Mouse (Mus musculus): ENCODE data around the gene Nagpa.

The Nagpa gene

DNA sequence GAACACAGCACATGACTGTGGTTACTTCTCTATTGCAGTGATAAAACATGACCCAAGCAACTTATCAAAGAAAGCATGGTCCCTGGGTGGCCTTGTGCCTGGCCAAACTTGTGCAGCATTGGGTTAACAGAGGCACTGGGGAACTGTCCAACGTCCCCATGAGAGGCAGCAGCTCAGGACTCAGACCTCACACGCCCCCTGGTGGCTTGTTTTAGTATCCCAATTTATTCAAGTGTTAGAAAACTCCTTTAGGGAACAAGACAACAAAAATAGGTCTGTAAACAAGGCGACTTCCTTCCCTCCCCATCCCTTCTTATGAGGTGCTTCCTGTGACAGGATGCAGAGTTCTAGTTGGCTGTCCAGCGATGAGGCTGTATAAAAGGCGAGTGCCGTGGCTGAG, 8.7 kb downstream of the Nagpa start:
- DNase-seq: peak; percentile 76 to 80

GRCm38 (mm10) chr16:5186234-5186633, 17.6 kb downstream of the Nagpa start:
- DNase-seq: no peak

DNA sequence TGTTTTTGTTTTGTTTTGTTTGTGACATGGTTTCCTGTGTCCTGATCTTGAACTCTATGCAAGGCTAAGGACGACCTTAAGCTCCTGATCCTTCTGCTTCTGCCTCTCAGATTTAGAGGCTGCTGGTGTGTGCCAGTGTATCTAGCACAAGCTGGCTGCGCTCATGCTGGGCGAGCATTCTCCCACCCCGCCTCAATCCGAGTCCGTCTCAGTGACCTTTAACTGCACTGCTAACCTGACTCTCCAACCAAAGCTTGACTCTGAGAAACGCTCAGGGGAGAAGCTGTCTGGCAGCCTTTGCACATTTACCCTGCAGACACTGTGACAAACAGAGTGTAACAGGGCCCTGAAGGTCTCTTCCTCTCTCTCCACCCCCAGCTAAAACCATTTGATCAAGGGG, 18.1 kb downstream of the Nagpa start:
- DNase-seq: no peak

- no peak for DNase-seq
These were observed 18.9 kb downstream of the Nagpa start for GRCm38 (mm10) chr16:5184956-5185355.

GRCm38 (mm10) chr16:5184101-5184500, 19.7 kb downstream of the Nagpa start:
- no peak for DNase-seq

GRCm38 (mm10) chr16:5183310-5183975, 20.4 kb downstream of the Nagpa start:
- no peak for DNase-seq

GRCm38 (mm10) chr16:5172636-5173035, 31.2 kb downstream of the Nagpa start:
- DNase-seq: no peak

DNA sequence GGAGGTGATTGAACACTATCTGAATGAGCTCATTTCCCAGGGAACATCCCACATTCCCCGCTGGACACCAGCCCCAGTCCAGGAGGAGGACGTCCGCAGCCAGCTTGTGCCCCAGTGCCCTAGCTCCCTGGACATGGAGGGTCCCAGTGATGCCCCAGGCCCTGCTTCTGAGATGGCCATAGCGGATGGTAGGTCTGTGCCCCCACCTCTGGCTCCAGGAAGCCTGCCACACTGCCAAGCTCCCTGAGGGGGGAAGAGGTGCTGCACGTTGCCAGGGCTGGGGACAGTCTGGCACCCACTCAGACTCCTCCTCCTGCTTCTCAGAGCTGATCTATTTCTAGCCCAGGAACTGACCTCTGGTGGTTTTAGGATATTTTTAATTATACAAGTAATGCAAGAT, 35.0 kb downstream of the Nagpa start:
- DNase-seq: no peak

- no peak for DNase-seq
These were observed 35.8 kb downstream of the Nagpa start for GRCm38 (mm10) chr16:5168038-5168437.

GRCm38 (mm10) chr16:5164327-5164726, 39.5 kb downstream of the Nagpa start:
- peak in 1 of 2 experiments; percentile 11 for DNase-seq

DNA sequence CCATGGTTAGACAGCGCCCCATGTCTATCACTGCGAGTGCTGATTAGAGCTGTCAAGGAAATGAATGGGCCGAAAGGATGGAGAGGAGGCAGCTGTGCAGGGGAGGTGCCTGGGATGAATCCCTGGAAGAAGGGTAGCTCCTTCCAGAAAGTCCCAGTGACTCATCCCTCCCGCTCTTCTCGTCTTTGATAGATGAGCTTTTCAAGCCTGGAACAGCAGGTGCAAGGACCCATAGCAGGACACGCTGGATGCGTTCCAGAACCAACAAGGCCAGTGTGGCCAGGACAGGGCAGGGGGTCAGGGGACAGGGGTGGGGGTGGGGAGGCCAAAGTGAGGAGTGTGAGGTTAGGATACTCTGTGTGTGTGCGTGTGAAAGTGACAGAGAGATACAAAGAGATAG, 44.6 kb downstream of the Nagpa start:
- no peak for DNase-seq

- DNase-seq: no peak
These were observed 46.7 kb downstream of the Nagpa start for GRCm38 (mm10) chr16:5157113-5157512.

GRCm38 (mm10) chr16:5156495-5156894, 47.3 kb downstream of the Nagpa start:
- DNase-seq: no peak

DNA sequence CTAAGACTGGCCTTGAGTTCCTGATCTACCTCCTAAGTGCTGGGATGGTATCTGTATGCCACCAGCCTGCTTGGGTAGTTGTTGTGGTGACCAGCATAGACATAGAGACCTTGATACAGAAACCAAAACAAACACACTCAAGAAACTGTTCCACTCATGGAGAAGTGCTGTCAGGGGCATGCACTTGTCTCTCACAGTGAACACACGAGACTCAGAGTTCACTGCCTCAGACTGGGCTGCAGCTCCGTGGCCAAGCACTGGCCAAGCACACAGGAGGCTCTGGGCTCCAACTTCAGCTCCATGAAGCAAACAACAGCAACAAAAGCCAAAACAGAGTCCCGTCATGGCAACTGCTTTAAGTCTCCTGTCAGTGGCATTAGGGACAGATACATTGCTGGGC, 48.8 kb downstream of the Nagpa start:
- DNase-seq: no peak

DNA sequence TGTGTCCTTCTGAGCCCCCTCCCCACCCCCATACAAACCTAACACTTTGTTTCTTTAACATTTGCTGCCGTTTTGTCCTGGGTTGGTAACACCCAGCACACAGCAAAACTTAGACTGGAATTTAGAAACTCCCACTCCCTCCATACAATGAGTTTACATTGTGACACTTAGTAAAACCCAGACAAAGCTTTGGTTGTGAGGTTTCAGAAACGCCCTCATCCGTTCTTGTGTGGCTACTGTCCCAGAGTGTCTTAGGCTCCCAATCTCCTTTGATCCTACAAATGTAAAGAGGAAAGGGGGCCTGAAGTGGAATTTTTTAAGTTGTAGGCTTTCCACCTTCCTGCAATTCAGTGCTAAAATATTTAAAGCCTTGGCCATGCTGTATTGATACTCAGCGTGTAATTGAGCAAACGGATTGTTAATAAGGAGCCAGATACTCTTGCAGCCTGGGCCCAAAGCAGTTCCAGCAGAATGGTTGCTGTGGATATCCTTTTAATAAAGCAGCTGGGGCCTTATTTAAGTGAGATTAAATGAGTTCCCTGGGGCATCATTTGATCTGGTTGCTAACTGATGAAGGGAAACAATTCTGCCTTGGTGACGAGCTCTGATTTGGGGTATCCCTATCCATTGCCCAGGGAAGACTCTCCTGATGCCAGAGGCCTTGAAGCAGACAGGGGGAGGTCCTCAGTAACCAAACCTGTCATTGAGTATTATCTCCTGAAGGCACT, 50.3 kb downstream of the Nagpa start:
- DNase-seq: no peak

GRCm38 (mm10) chr16:5150544-5150943, 53.3 kb downstream of the Nagpa start:
- no peak for DNase-seq

GRCm38 (mm10) chr16:5147037-5147385, 56.8 kb downstream of the Nagpa start, which contains the start of gene Sec14l5:
Gene Sec14l5, plus strand, starts transcription at chr16:5147109.
- no peak for DNase-seq

DNA sequence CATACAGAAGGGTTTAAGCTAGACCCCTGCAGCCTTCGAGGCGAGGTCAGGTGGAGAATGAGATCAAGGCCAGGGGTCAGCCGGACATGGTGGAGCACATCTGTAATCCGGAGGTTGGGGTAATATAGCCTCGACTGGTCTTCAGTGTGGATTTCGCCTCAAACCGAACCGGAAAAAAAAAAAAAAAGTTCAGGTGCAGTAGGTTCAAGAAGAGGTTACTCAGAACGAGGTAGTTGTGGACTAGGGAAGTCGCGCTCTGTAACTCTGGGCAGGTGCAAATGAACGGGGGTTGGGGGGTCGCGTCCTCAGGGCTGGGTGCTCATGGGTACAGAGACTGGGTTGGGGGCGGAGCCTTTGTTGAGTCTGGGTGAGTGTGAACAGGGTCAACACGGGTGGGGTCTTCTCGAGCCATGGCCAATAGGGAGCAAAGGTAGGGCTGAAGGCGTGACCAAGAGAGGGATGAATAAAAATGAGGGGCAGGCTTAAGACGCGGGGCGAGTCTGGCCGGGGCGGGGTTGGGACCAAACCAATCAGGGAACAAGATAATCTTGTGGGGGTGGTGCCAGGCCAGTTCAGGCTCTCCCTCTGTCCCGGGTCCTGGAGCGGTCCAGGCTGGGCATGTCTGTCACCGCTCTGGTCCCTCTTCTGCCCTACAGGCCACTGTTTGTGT, 57.3 kb downstream of the Nagpa start:
- peak; percentile 33 to 42 for DNase-seq

GRCm38 (mm10) chr16:5145570-5145969, 58.2 kb downstream of the Nagpa start:
- DNase-seq: peak; percentile 82 to 86

All from B cell, adult 2 months (primary cell).